Mouse (Mus musculus) liver, embryonic 14.5 days (tissue): ENCODE measurements at regions not wholly inside any gene's neighbourhood (a gene's known extent, or its start where the extent isn't known, plus 50 kb on each side); places are given as distances from the start of the nearest gene placed in this dataset.

Source experiments
- CTCF ChIP-seq: IDR thresholded peaks from 2 replicates; pipeline ENCODE4 v1.5.1; 2016; ENCODE audit warnings: antibody characterized with exemption, low read depth, control low read depth
- EP300 ChIP-seq: IDR thresholded peaks from 2 replicates; pipeline ENCODE4 v1.6.1; 2016; ENCODE audit warnings: antibody characterized with exemption, low read depth

GRCm38 (mm10) chr12:26012951-26013350 is 402.1 kb downstream of the Rnf144a start:
- TF ChIP-seq CTCF (no peak), EP300 (no peak)
